ENCODE assay signal across 23 mouse cellular contexts in genomic region chr6:121363061-121363460, GRCm38 (mm10). TPM values are rescaled to one million over a fixed set of nuclear protein-coding genes. Genes with fewer than 3 reads are reported as not detected.
"Had no signal": no experiment of that assay in that cellular context is flagged by ENCODE, and none has a peak within 500 bp of the region (broad histone marks: within the 10 kb centered on the region; RNA-seq: fewer than 3 reads in every experiment).

No protein-coding gene starts in this region.

- ATAC-seq: liver, postnatal 0 days; lung, postnatal 0 days had no signal

- H3K9ac ChIP-seq: limb, embryonic 12.5 days; limb, embryonic 15.5 days; liver, embryonic 14.5 days; liver, postnatal 0 days; lung, embryonic 14.5 days; midbrain, embryonic 12.5 days had no signal

- H3K9me3 ChIP-seq: limb, embryonic 12.5 days; limb, embryonic 15.5 days; midbrain, embryonic 12.5 days had no signal

- H3K36me3 ChIP-seq: limb, embryonic 12.5 days; limb, embryonic 15.5 days; midbrain, embryonic 12.5 days had no signal

- H3K27ac ChIP-seq: limb, embryonic 12.5 days; limb, embryonic 15.5 days; liver, embryonic 14.5 days; macrophage; midbrain, embryonic 12.5 days; stomach, postnatal 0 days had no signal

- H3K4me3 ChIP-seq: limb, embryonic 12.5 days; limb, embryonic 15.5 days; midbrain, embryonic 12.5 days had no signal

- H3K4me2 ChIP-seq: limb, embryonic 12.5 days; limb, embryonic 15.5 days; liver, embryonic 11.5 days; lung, embryonic 14.5 days; midbrain, embryonic 12.5 days had no signal

- DNase-seq: kidney, adult 2 months; kidney, postnatal 10 days; kidney, postnatal 4 days; left cerebral cortex, postnatal 4 days; liver, postnatal 0 days; lung, embryonic 14.5 days; right cerebral cortex, adult 18-20 months; right cerebral cortex, postnatal 14 days; right cerebral cortex, postnatal 4 days; thymus, adult 2 months; thymus, postnatal 14 days; thymus, postnatal 4 days had no signal

- H3K27me3 ChIP-seq: limb, embryonic 12.5 days; limb, embryonic 15.5 days; midbrain, embryonic 12.5 days had no signal

- H3K4me1 ChIP-seq: limb, embryonic 12.5 days; limb, embryonic 15.5 days; midbrain, embryonic 12.5 days had no signal

RNA-seq across cellular contexts. Expression of gene Slc6a12, which starts 20.2 kb away (rescaled TPM):
- polyA plus RNA-seq: limb, embryonic 12.5 days; lung, embryonic 14.5 days; lung, postnatal 0 days; macrophage; neural tube, embryonic 11.5 days; neural tube, embryonic 14.5 days; stomach, embryonic 14.5 days had no signal
